Mouse (Mus musculus) frontal cortex, postnatal 36 days (tissue): ENCODE measurements around the gene Cyfip2.

Experiments
- DNase-seq, 2 experiments: peaks; one replicate each; pipeline ENCODE4 v3.0.0; 2022; ENCODE audit warnings: low spot score in 2 of 2

Cyfip2 gene

GRCm38 (mm10) chr11:46308271-46308974, 4.2 kb downstream of the Cyfip2 start:
- DNase-seq, result no peak

DNA sequence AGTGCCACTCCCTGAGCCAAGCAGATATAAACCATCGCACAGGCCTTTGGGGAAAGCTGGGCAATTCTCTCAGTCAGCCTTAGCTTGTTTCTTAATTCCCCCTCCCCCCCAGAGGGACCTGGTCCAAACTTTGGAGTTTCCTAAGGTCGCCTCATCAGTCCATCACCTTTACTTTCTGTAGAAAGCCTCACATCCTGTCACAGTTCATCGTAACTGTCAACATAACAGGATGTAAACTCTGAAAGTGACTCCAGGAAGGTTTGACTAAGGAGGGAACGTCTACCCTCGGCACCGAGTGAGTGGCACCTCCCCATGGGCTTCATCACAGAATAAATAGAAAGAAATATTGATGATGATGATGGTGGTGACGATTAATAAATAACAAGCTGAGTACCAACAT, 4.9 kb downstream of the Cyfip2 start:
- no peak for DNase-seq

- no peak for DNase-seq
These were observed 5.9 kb downstream of the Cyfip2 start for GRCm38 (mm10) chr11:46306776-46307175.

- no peak for DNase-seq
These were observed 6.7 kb downstream of the Cyfip2 start for GRCm38 (mm10) chr11:46305881-46306520.

- DNase-seq, result no peak
These were observed 7.6 kb downstream of the Cyfip2 start for GRCm38 (mm10) chr11:46304864-46305710.

GRCm38 (mm10) chr11:46304093-46304492, 8.6 kb downstream of the Cyfip2 start:
- no peak for DNase-seq

- DNase-seq, result no peak
These were observed 10.2 kb downstream of the Cyfip2 start for GRCm38 (mm10) chr11:46302471-46302870.

DNA sequence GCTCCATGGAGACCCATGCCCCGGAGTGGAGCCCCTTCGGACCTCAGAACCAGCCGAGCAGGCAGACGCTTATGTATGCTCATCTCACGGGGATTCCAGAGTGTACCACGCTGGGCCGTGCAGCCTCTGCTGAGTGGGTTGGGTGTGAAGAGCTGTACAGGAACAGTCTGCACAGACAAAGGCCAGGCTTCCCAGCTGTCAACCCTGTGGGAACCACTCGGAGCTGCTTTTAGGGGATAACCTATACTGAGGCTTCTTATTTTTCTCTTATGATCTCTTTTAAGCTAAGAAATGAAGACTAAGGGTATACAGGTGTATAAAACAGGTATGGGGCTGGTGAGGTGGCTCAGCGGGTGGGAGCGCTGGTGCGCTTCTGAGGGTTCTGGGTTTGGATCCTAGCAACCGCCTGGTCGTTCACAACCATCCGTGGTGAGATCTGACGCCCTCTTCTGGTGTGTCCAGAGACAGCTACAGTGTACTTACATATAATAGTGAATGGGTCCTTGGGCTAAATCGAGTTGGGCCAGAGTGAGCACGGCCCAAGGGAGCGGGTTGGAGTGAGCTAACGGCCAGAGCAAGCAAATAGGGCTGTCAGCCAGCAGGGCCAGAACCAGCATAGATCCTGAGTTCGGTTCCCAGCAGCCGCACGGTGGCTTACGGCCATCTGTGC, 10.9 kb downstream of the Cyfip2 start:
- peak; percentile 65 to 75 for DNase-seq

- no peak for DNase-seq
These were observed 12.8 kb downstream of the Cyfip2 start for GRCm38 (mm10) chr11:46299901-46300300.

- peak in 1 of 2 experiments; percentile 67 for DNase-seq
These were observed 13.5 kb downstream of the Cyfip2 start for GRCm38 (mm10) chr11:46298889-46299785.

DNA sequence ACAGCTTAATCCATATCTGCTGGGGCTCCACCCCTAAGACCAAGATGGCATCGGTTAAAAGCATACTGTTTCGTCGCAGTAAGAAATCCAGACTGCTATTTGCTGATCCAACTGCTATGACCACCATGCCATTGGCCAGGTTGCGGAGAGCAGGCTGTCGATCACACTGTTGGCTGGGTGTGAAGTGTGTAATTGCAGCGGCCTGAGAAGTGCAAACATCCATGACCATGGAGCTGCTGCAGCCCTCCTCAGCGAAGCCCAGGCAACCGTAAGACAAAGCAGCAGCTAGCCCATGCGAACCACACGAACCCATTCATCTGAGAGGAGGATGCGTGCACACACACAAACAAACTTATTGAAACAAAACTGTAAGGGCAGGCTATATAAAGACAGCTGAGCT, 18.3 kb downstream of the Cyfip2 start:
- DNase-seq, result no peak

- DNase-seq, result no peak
These were observed 19.2 kb downstream of the Cyfip2 start for GRCm38 (mm10) chr11:46293491-46293890.

- DNase-seq, result no peak
These were observed 21.7 kb downstream of the Cyfip2 start for GRCm38 (mm10) chr11:46290988-46291405.

GRCm38 (mm10) chr11:46289561-46289960, 23.1 kb downstream of the Cyfip2 start:
- no peak for DNase-seq

GRCm38 (mm10) chr11:46289022-46289421, 23.6 kb downstream of the Cyfip2 start:
- DNase-seq, result no peak

- no peak for DNase-seq
These were observed 24.6 kb downstream of the Cyfip2 start for GRCm38 (mm10) chr11:46288091-46288490.

GRCm38 (mm10) chr11:46286803-46287202, 25.9 kb downstream of the Cyfip2 start:
- DNase-seq, result no peak

DNA sequence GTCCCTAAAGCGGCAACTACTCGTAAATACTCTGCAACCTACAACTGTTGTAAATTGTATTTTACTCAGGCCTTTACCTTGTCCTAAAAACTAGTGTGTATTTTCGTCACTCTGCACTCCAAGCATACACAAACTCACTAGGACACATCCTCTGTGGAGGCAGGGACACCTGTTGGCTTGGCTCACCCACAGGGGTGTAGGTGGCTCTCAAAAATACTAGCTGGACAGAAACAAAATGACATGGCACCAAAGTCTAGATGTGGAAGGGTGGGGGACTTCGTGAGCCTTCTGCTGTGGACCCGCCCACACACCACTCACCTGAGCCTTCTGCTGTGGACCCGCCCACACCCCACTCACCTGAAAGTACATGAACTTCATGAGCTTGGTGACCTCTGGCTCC, 28.9 kb downstream of the Cyfip2 start:
- no peak for DNase-seq

GRCm38 (mm10) chr11:46282612-46283011, 30.0 kb downstream of the Cyfip2 start:
- DNase-seq, result no peak

DNA sequence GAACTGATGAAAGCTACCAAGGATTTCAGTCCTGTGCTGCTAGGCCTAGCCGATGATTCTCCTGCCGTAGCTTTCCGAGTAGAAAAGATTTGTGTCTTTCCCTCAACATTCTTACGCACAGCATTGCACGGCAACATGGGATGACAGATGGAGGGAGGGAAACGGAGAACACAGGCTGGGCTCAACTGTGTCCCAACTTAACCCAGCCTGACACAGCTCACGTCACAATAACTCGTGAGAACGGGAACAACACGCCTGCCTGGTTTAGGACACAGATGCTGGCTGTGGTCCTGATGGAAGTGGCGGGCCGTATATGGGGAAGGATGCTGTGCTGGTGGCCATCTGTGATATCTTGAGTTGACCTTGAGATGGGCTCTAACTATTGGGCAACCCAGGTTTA, 34.0 kb downstream of the Cyfip2 start:
- no peak for DNase-seq

GRCm38 (mm10) chr11:46278140-46278539, 34.5 kb downstream of the Cyfip2 start:
- no peak for DNase-seq
